Mouse (Mus musculus) midbrain, embryonic 11.5 days (tissue): Measurements from ENCODE around the gene Ube2m. TPM values are rescaled to one million over a fixed set of nuclear protein-coding genes. Genes with fewer than 3 reads are reported as not detected.

Experiments
- ATAC-seq: fragments of 200-750 bp; cut with Nextera tagmentation; 2 replicates; pipeline ENCODE4 v1.8.0; 2017; ENCODE audit warnings: moderate TSS enrichment, moderate library complexity; ENCODE audit not compliant: low FRiP score
- DNase-seq: peaks from one replicate; pipeline ENCODE4 v3.0.0; 2015; ENCODE audit warnings: low spot score; ENCODE audit errors: missing footprints
- H3K27ac ChIP-seq: fragments of 300-500 bp; sonication (generic); 2 replicates; pipeline ENCODE4 v1.5.1; 2014; ENCODE audit warnings: low read depth, low read length
- H3K27me3 ChIP-seq: fragments of 300-500 bp; sonication (generic); 2 replicates; pipeline ENCODE4 v1.6.1; 2014; ENCODE audit warnings: mild to moderate bottlenecking, low read length, moderate library complexity, mixed read lengths; ENCODE audit not compliant: control insufficient read depth, insufficient read depth
- H3K36me3 ChIP-seq: fragments of 300-500 bp; sonication (generic); 2 replicates; pipeline ENCODE4 v1.6.1; 2014; ENCODE audit warnings: mild to moderate bottlenecking, low read length, moderate library complexity, mixed read lengths; ENCODE audit not compliant: control insufficient read depth, insufficient read depth
- H3K4me1 ChIP-seq: fragments of 300-500 bp; sonication (generic); 2 replicates; pipeline ENCODE4 v1.6.1; 2014; ENCODE audit warnings: low read length; ENCODE audit not compliant: control insufficient read depth, insufficient read depth
- H3K4me2 ChIP-seq: fragments of 300-500 bp; sonication (generic); 2 replicates; pipeline ENCODE4 v1.6.1; 2014; ENCODE audit warnings: mild to moderate bottlenecking, moderate library complexity
- H3K4me3 ChIP-seq: fragments of 300-500 bp; sonication (generic); 2 replicates; pipeline ENCODE4 v1.5.1; 2014; ENCODE audit warnings: low read depth, low read length
- H3K9ac ChIP-seq: fragments of 300-500 bp; sonication (generic); 2 replicates; pipeline ENCODE4 v1.6.1; 2014; ENCODE audit warnings: low read length
- H3K9me3 ChIP-seq: fragments of 300-500 bp; sonication (generic); 2 replicates; pipeline ENCODE4 v1.6.1; 2016; ENCODE audit warnings: low read length; ENCODE audit not compliant: control insufficient read depth
- WGBS: fragments of 180-500 bp; shearing (Covaris S2); extraction: QIAGEN DNeasy Blood & Tissue Kit; methylation state at CpG from one replicate; pipeline ENCODE4 v1.1.7; 2014; 5-methylcytosine and 5-hydroxymethylcytosine counted together
- polyA plus RNA-seq: library from polyadenylated mRNA; unstranded; fragments of >200 nt; fragmentation: Nextera tagmentation; extraction: Ambion mirVana; gene quantifications from 2 replicates; pipeline ENCODE4 v1.2.1, GENCODE M21; 2014

Ube2m gene
- polyA plus RNA-seq, 1 experiment from 2014 or later: 166 TPM

- peaks cover 4% of the 10 kb centered on the region for H3K27me3 ChIP-seq
- peak overlapping the region; percentile 97 for H3K9ac ChIP-seq
- peaks cover 12% of the 10 kb centered on the region for H3K36me3 ChIP-seq
- H3K9me3 ChIP-seq: no peaks in the 10 kb centered on the region
- ATAC-seq (peak; percentile 6), DNase-seq (peak; percentile 90)
- peak overlapping the region; percentile 85 for H3K4me3 ChIP-seq
- H3K4me1 ChIP-seq: peaks cover 29% of the 10 kb centered on the region
- peak overlapping the region; percentile 99 for H3K27ac ChIP-seq
- under 1% methylated on average over 27 of the region's 33 CpGs for WGBS
- H3K4me2 ChIP-seq: peak overlapping the region; percentile 88
These were observed 709 bp downstream of the Ube2m start for GRCm38 (mm10) chr7:13037366-13037765.

GRCm38 (mm10) chr7:13036806-13037205, 1.3 kb downstream of the Ube2m start:
- no peak for ATAC-seq
- Histone ChIP-seq H3K4me1 (peaks cover 29% of the 10 kb centered on the region), H3K9ac (peak overlapping the region; percentile 97), H3K36me3 (peaks cover 17% of the 10 kb centered on the region), H3K9me3 (no peaks in the 10 kb centered on the region), H3K27ac (no peak overlapping the region), H3K4me3 (peak overlapping the region; percentile 85), H3K27me3 (no peaks in the 10 kb centered on the region; the same call in 1 of the 2 replicates), H3K4me2 (peak overlapping the region; percentile 88)
- DNase-seq: no peak
- 53% methylated on average over 4 of the region's 4 CpGs for WGBS

GRCm38 (mm10) chr7:13035211-13035855, 2.7 kb downstream of the Ube2m start:
- peaks cover 29% of the 10 kb centered on the region for H3K36me3 ChIP-seq
- no peak for ATAC-seq
- WGBS: 85% methylated on average over 17 of the region's 17 CpGs

GRCm38 (mm10) chr7:13034148-13034977, 3.7 kb downstream of the Ube2m start, which contains the start of gene Chmp2a:
TSS of gene Chmp2a (minus strand) at chr7:13034807.
- H3K4me2 ChIP-seq: peak within 1 kb of the TSS; percentile 90
- WGBS: under 1% methylated on average over 45 of the region's 45 CpGs
- no peaks in the 10 kb centered on the region for H3K27me3 ChIP-seq
- H3K4me3 ChIP-seq: peak within 1 kb of the TSS; percentile 57
- H3K36me3 ChIP-seq: peaks cover 39% of the 10 kb centered on the region
- ATAC-seq (peak; percentile 82), DNase-seq (peak; percentile 100)
- peak within 1 kb of the TSS; percentile 87 for H3K27ac ChIP-seq
- peaks cover 29% of the 10 kb centered on the region for H3K4me1 ChIP-seq
- H3K9me3 ChIP-seq: no peaks in the 10 kb centered on the region
- peak within 1 kb of the TSS; percentile 83 for H3K9ac ChIP-seq

More at GRCm38 (mm10) chr7:13035211-13035855, 2.7 kb downstream of the Ube2m start:
- no peak for DNase-seq
- Histone ChIP-seq H3K4me3 (peak overlapping the region; percentile 57; the same call in 1 of the 2 replicates), H3K27ac (peak overlapping the region; percentile 48; the same call in 1 of the 2 replicates), H3K9ac (0 out of 2 replicates have a peak overlapping the region, but pooled peaks have one; percentile 83), H3K4me2 (0 out of 2 replicates have a peak overlapping the region, but pooled peaks have one; percentile 90), H3K9me3 (no peaks in the 10 kb centered on the region), H3K4me1 (peaks cover 29% of the 10 kb centered on the region), H3K27me3 (no peaks in the 10 kb centered on the region; the same call in 1 of the 2 replicates)

- Histone ChIP-seq H3K4me1 (peaks cover 22% of the 10 kb centered on the region), H3K4me3 (peak overlapping the region; percentile 57), H3K9me3 (no peaks in the 10 kb centered on the region), H3K9ac (peak overlapping the region; percentile 83), H3K27ac (peak overlapping the region; percentile 87), H3K36me3 (peaks cover 47% of the 10 kb centered on the region), H3K4me2 (peak overlapping the region; percentile 90), H3K27me3 (no peaks in the 10 kb centered on the region)
- ATAC-seq (no peak), DNase-seq (peak; percentile 86)
- 50% methylated on average over 13 of the region's 13 CpGs for whole genome bisulfite sequencing
These were observed 4.5 kb downstream of the Ube2m start for GRCm38 (mm10) chr7:13033451-13034147.

- Histone ChIP-seq H3K27ac (no peak overlapping the region), H3K9ac (no peak overlapping the region), H3K4me2 (no peak overlapping the region), H3K36me3 (peaks cover 57% of the 10 kb centered on the region), H3K4me3 (no peak overlapping the region), H3K9me3 (no peaks in the 10 kb centered on the region), H3K4me1 (peaks cover 21% of the 10 kb centered on the region), H3K27me3 (no peaks in the 10 kb centered on the region)
- no peak for ATAC-seq
- DNase-seq: no peak
- WGBS: 91% methylated on average over 7 of the region's 7 CpGs
These were observed 5.5 kb downstream of the Ube2m start for GRCm38 (mm10) chr7:13032541-13032940.

- WGBS: 87% methylated on average over 2 of the region's 2 CpGs
- ATAC-seq: no peak
- H3K4me1 ChIP-seq: peaks cover 20% of the 10 kb centered on the region
These were observed 6.1 kb downstream of the Ube2m start for GRCm38 (mm10) chr7:13031983-13032382.

GRCm38 (mm10) chr7:13031069-13031468, 7.0 kb downstream of the Ube2m start:
- no peak overlapping the region for H3K4me2 ChIP-seq
- no peak overlapping the region for H3K27ac ChIP-seq
- no peaks in the 10 kb centered on the region for H3K27me3 ChIP-seq
- H3K9me3 ChIP-seq: no peaks in the 10 kb centered on the region
- H3K4me3 ChIP-seq: no peak overlapping the region
- DNase-seq (peak; percentile 82), ATAC-seq (no peak)
- H3K4me1 ChIP-seq: peaks cover 20% of the 10 kb centered on the region
- H3K36me3 ChIP-seq: peaks cover 69% of the 10 kb centered on the region
- WGBS: 77% methylated on average over 5 of the region's 5 CpGs
- H3K9ac ChIP-seq: no peak overlapping the region

More at GRCm38 (mm10) chr7:13031983-13032382, 6.1 kb downstream of the Ube2m start:
- no peaks in the 10 kb centered on the region for H3K27me3 ChIP-seq
- peaks cover 63% of the 10 kb centered on the region for H3K36me3 ChIP-seq
- H3K9me3 ChIP-seq: no peaks in the 10 kb centered on the region
- H3K4me3 ChIP-seq: no peak overlapping the region
- H3K4me2 ChIP-seq: no peak overlapping the region
- no peak overlapping the region for H3K27ac ChIP-seq
- DNase-seq: peak; percentile 82
- no peak overlapping the region for H3K9ac ChIP-seq
